Mouse (Mus musculus): Measurements from ENCODE around the gene Efcab9. TPM values are rescaled to one million over a fixed set of nuclear protein-coding genes. Genes with fewer than 3 reads are reported as not detected.
A peak's percentile ranks its signal among the peaks of the same experiment; 100 is the strongest.

Gene Efcab9
- polyA plus RNA-seq, 1 experiment from 2014 or later, result 0.29 TPM

GRCm38 (mm10) chr11:32545605-32546004 is 13.7 kb upstream of the Efcab9 start:
- Histone ChIP-seq H3K4me3 (ENCODE audit: low read depth, low read length) (no peak overlapping the region), H3K9me3 (ENCODE audit: control insufficient read depth, low read length) (no peaks in the 10 kb centered on the region), H3K4me1 (replicated peaks; ENCODE audit: control insufficient read depth, insufficient read depth, low read length) (0 out of 2 replicates have a peak, but pooled peaks cover 2% of the 10 kb centered on the region), H3K36me3 (ENCODE audit: control insufficient read depth, insufficient read depth, low read length) (no peaks in the 10 kb centered on the region), H3K4me2 (ENCODE audit: low read depth, low read length, severe bottlenecking) (no peak overlapping the region), H3K27ac (ENCODE audit: low read depth, low read length) (no peak overlapping the region), H3K27me3 (ENCODE audit: control insufficient read depth, insufficient read depth, low read length) (no peaks in the 10 kb centered on the region), H3K9ac (ENCODE audit: low read length) (no peak overlapping the region)
- 79% methylated on average over 12 of the region's 12 CpGs for WGBS
- ATAC-seq (replicated peaks; ENCODE audit: low FRiP score) (no peak), DNase-seq (ENCODE audit: low spot score) (no peak)

GRCm38 (mm10) chr11:32544497-32544896 is 12.6 kb upstream of the Efcab9 start:
- 90% methylated on average over 5 of the region's 5 CpGs for WGBS
- H3K27me3 ChIP-seq (ENCODE audit: control insufficient read depth, insufficient read depth, low read length), result no peaks in the 10 kb centered on the region
- H3K36me3 ChIP-seq (ENCODE audit: control insufficient read depth, insufficient read depth, low read length), result no peaks in the 10 kb centered on the region
- ATAC-seq (replicated peaks; ENCODE audit: low FRiP score) (no peak), DNase-seq (ENCODE audit: low spot score) (no peak)
- H3K4me3 ChIP-seq (ENCODE audit: low read depth, low read length), result no peak overlapping the region
- no peak overlapping the region for H3K9ac ChIP-seq (ENCODE audit: low read length)
- H3K9me3 ChIP-seq (ENCODE audit: control insufficient read depth, low read length), result no peaks in the 10 kb centered on the region
- 0 out of 2 replicates have a peak, but pooled peaks cover 2% of the 10 kb centered on the region for H3K4me1 ChIP-seq (replicated peaks; ENCODE audit: control insufficient read depth, insufficient read depth, low read length)
- no peak overlapping the region for H3K27ac ChIP-seq (ENCODE audit: low read depth, low read length)
- no peak overlapping the region for H3K4me2 ChIP-seq (ENCODE audit: low read depth, low read length, severe bottlenecking)

GRCm38 (mm10) chr11:32544041-32544440 is 12.2 kb upstream of the Efcab9 start:
- Histone ChIP-seq H3K9ac (ENCODE audit: low read length) (no peak overlapping the region), H3K4me3 (ENCODE audit: low read depth, low read length) (no peak overlapping the region), H3K27me3 (ENCODE audit: control insufficient read depth, insufficient read depth, low read length) (no peaks in the 10 kb centered on the region), H3K27ac (ENCODE audit: low read depth, low read length) (no peak overlapping the region), H3K4me1 (replicated peaks; ENCODE audit: control insufficient read depth, insufficient read depth, low read length) (0 out of 2 replicates have a peak, but pooled peaks cover 2% of the 10 kb centered on the region), H3K4me2 (ENCODE audit: low read depth, low read length, severe bottlenecking) (no peak overlapping the region), H3K36me3 (ENCODE audit: control insufficient read depth, insufficient read depth, low read length) (no peaks in the 10 kb centered on the region), H3K9me3 (ENCODE audit: control insufficient read depth, low read length) (no peaks in the 10 kb centered on the region)
- DNase-seq (ENCODE audit: low spot score) (no peak), ATAC-seq (replicated peaks; ENCODE audit: low FRiP score) (no peak)
- 93% methylated on average over 6 of the region's 6 CpGs for WGBS

- no peak for ATAC-seq (replicated peaks; ENCODE audit: low FRiP score)
- WGBS, result 51% methylated on average over 2 of the region's 3 CpGs
- Histone ChIP-seq H3K4me1 (replicated peaks; ENCODE audit: control insufficient read depth, insufficient read depth, low read length) (peaks cover 2% of the 10 kb centered on the region; the same call in 1 of the 2 replicates), H3K9ac (ENCODE audit: low read length) (no peak overlapping the region), H3K9me3 (ENCODE audit: control insufficient read depth, low read length) (no peaks in the 10 kb centered on the region), H3K4me2 (ENCODE audit: low read depth, low read length, severe bottlenecking) (no peak overlapping the region), H3K27me3 (ENCODE audit: control insufficient read depth, insufficient read depth, low read length) (no peaks in the 10 kb centered on the region), H3K36me3 (ENCODE audit: control insufficient read depth, insufficient read depth, low read length) (no peaks in the 10 kb centered on the region), H3K27ac (ENCODE audit: low read depth, low read length) (no peak overlapping the region), H3K4me3 (ENCODE audit: low read depth, low read length) (no peak overlapping the region)
- DNase-seq (ENCODE audit: low spot score), result peak; percentile 53
Measured at GRCm38 (mm10) chr11:32542687-32543411, 11.0 kb upstream of the Efcab9 start.

- Histone ChIP-seq H3K4me3 (ENCODE audit: low read depth, low read length) (no peak overlapping the region), H3K27ac (ENCODE audit: low read depth, low read length) (no peak overlapping the region), H3K36me3 (ENCODE audit: control insufficient read depth, insufficient read depth, low read length) (no peaks in the 10 kb centered on the region), H3K9me3 (ENCODE audit: control insufficient read depth, low read length) (no peaks in the 10 kb centered on the region), H3K4me2 (ENCODE audit: low read depth, low read length, severe bottlenecking) (no peak overlapping the region), H3K9ac (ENCODE audit: low read length) (no peak overlapping the region), H3K27me3 (ENCODE audit: control insufficient read depth, insufficient read depth, low read length) (no peaks in the 10 kb centered on the region), H3K4me1 (replicated peaks; ENCODE audit: control insufficient read depth, insufficient read depth, low read length) (peaks cover 2% of the 10 kb centered on the region; the same call in 1 of the 2 replicates)
- no peak for ATAC-seq (replicated peaks; ENCODE audit: low FRiP score)
- DNase-seq (ENCODE audit: low spot score), result no peak
- WGBS, result 97% methylated on average over 4 of the region's 4 CpGs
Measured at GRCm38 (mm10) chr11:32542181-32542580, 10.3 kb upstream of the Efcab9 start.

GRCm38 (mm10) chr11:32540463-32540862 is 8.6 kb upstream of the Efcab9 start:
- Histone ChIP-seq H3K4me2 (ENCODE audit: low read depth, low read length, severe bottlenecking) (no peak overlapping the region), H3K4me1 (replicated peaks; ENCODE audit: control insufficient read depth, insufficient read depth, low read length) (peaks cover 2% of the 10 kb centered on the region; the same call in 1 of the 2 replicates), H3K36me3 (ENCODE audit: control insufficient read depth, insufficient read depth, low read length) (no peaks in the 10 kb centered on the region), H3K27me3 (ENCODE audit: control insufficient read depth, insufficient read depth, low read length) (no peaks in the 10 kb centered on the region), H3K27ac (ENCODE audit: low read depth, low read length) (no peak overlapping the region), H3K9ac (ENCODE audit: low read length) (no peak overlapping the region), H3K4me3 (ENCODE audit: low read depth, low read length) (no peak overlapping the region), H3K9me3 (ENCODE audit: control insufficient read depth, low read length) (no peaks in the 10 kb centered on the region)
- no peak for ATAC-seq (replicated peaks; ENCODE audit: low FRiP score)
- no peak for DNase-seq (ENCODE audit: low spot score)
- 91% methylated on average over 6 of the region's 6 CpGs for WGBS

- ATAC-seq (replicated peaks; ENCODE audit: low FRiP score) (no peak), DNase-seq (ENCODE audit: low spot score) (no peak)
- Histone ChIP-seq H3K27me3 (ENCODE audit: control insufficient read depth, insufficient read depth, low read length) (0 out of 2 replicates have a peak, but pooled peaks cover 3% of the 10 kb centered on the region), H3K4me2 (ENCODE audit: low read depth, low read length, severe bottlenecking) (no peak overlapping the region), H3K4me3 (ENCODE audit: low read depth, low read length) (no peak overlapping the region), H3K27ac (ENCODE audit: low read depth, low read length) (no peak overlapping the region), H3K4me1 (replicated peaks; ENCODE audit: control insufficient read depth, insufficient read depth, low read length) (peaks cover 2% of the 10 kb centered on the region; the same call in 1 of the 2 replicates), H3K9me3 (ENCODE audit: control insufficient read depth, low read length) (no peaks in the 10 kb centered on the region), H3K36me3 (ENCODE audit: control insufficient read depth, insufficient read depth, low read length) (no peaks in the 10 kb centered on the region), H3K9ac (ENCODE audit: low read length) (no peak overlapping the region)
- 92% methylated on average over 7 of the region's 7 CpGs for WGBS
Measured at GRCm38 (mm10) chr11:32539717-32540116, 7.8 kb upstream of the Efcab9 start.

GRCm38 (mm10) chr11:32538846-32539245 is 7.0 kb upstream of the Efcab9 start:
- no peaks in the 10 kb centered on the region for H3K36me3 ChIP-seq (ENCODE audit: control insufficient read depth, insufficient read depth, low read length)
- 81% methylated on average over 4 of the region's 4 CpGs for WGBS
- ATAC-seq (replicated peaks; ENCODE audit: low FRiP score) (no peak), DNase-seq (ENCODE audit: low spot score) (no peak)
- no peak overlapping the region for H3K9ac ChIP-seq (ENCODE audit: low read length)
- H3K4me3 ChIP-seq (ENCODE audit: low read depth, low read length), result no peak overlapping the region
- no peaks in the 10 kb centered on the region for H3K9me3 ChIP-seq (ENCODE audit: control insufficient read depth, low read length)
- no peak overlapping the region for H3K27ac ChIP-seq (ENCODE audit: low read depth, low read length)
- H3K27me3 ChIP-seq (ENCODE audit: control insufficient read depth, insufficient read depth, low read length), result peaks cover 6% of the 10 kb centered on the region; the same call in 1 of the 2 replicates
- peaks cover 4% of the 10 kb centered on the region; the same call in 1 of the 2 replicates for H3K4me1 ChIP-seq (replicated peaks; ENCODE audit: control insufficient read depth, insufficient read depth, low read length)
- no peak overlapping the region for H3K4me2 ChIP-seq (ENCODE audit: low read depth, low read length, severe bottlenecking)

- Histone ChIP-seq H3K4me1 (replicated peaks; ENCODE audit: control insufficient read depth, insufficient read depth, low read length) (peaks cover 8% of the 10 kb centered on the region; the same call in 1 of the 2 replicates), H3K4me2 (ENCODE audit: low read depth, low read length, severe bottlenecking) (no peak overlapping the region), H3K27me3 (ENCODE audit: control insufficient read depth, insufficient read depth, low read length) (peaks cover 8% of the 10 kb centered on the region; the same call in 1 of the 2 replicates), H3K4me3 (ENCODE audit: low read depth, low read length) (no peak overlapping the region), H3K9ac (ENCODE audit: low read length) (no peak overlapping the region), H3K9me3 (ENCODE audit: control insufficient read depth, low read length) (no peaks in the 10 kb centered on the region), H3K27ac (ENCODE audit: low read depth, low read length) (no peak overlapping the region), H3K36me3 (ENCODE audit: control insufficient read depth, insufficient read depth, low read length) (no peaks in the 10 kb centered on the region)
- WGBS, result 77% methylated on average over 6 of the region's 6 CpGs
- ATAC-seq (replicated peaks; ENCODE audit: low FRiP score) (no peak), DNase-seq (ENCODE audit: low spot score) (no peak)
Measured at GRCm38 (mm10) chr11:32538435-32538834, 6.6 kb upstream of the Efcab9 start.
